Mouse (Mus musculus) forebrain, embryonic 13.5 days (tissue): ENCODE results near the gene Gins3. TPM values are rescaled to one million over a fixed set of nuclear protein-coding genes. Genes with fewer than 3 reads are reported as not detected.
A peak's percentile ranks its signal among the peaks of the same experiment; 100 is the strongest.

Experiments used
- ATAC-seq: fragments of 200-750 bp; cut with Nextera tagmentation; 2 replicates; pipeline ENCODE4 v1.8.0; 2017
- H3K27ac ChIP-seq: fragments of 300-500 bp; sonication (generic); 2 replicates; pipeline ENCODE4 v1.5.1; 2015; ENCODE audit warnings: inconsistent platforms, mild to moderate bottlenecking, moderate library complexity
- H3K27me3 ChIP-seq: fragments of 300-500 bp; sonication (generic); 2 replicates; pipeline ENCODE4 v1.6.1; 2015; ENCODE audit warnings: mild to moderate bottlenecking, inconsistent platforms
- H3K36me3 ChIP-seq: fragments of 300-500 bp; sonication (generic); 2 replicates; pipeline ENCODE4 v1.6.1; 2015; ENCODE audit warnings: mild to moderate bottlenecking, inconsistent platforms; ENCODE audit not compliant: poor library complexity, severe bottlenecking
- H3K4me1 ChIP-seq: fragments of 300-500 bp; sonication (generic); 2 replicates; pipeline ENCODE4 v1.6.1; 2015; ENCODE audit warnings: inconsistent platforms
- H3K4me2 ChIP-seq: fragments of 300-500 bp; sonication (generic); 2 replicates; pipeline ENCODE4 v1.6.1; 2015; ENCODE audit warnings: inconsistent platforms, mild to moderate bottlenecking, moderate library complexity
- H3K4me3 ChIP-seq: fragments of 300-500 bp; sonication (generic); 2 replicates; pipeline ENCODE4 v1.5.1; 2015; ENCODE audit warnings: mild to moderate bottlenecking, inconsistent platforms
- H3K9ac ChIP-seq: fragments of 300-500 bp; sonication (generic); 2 replicates; pipeline ENCODE4 v1.6.1; 2015; ENCODE audit warnings: mild to moderate bottlenecking, inconsistent platforms
- H3K9me3 ChIP-seq: fragments of 300-500 bp; sonication (generic); replicated peaks from 2 replicates; pipeline ENCODE4 v1.6.1; 2016; ENCODE audit warnings: inconsistent platforms
- WGBS: fragments of 180-500 bp; shearing (Covaris S2); methylation state at CpG from one replicate; pipeline ENCODE4 v1.1.7; 2015; 5-methylcytosine and 5-hydroxymethylcytosine counted together
- polyA plus RNA-seq: library from polyadenylated mRNA; unstranded; fragments of >200 nt; fragmentation: Nextera tagmentation; extraction: Ambion mirVana; gene quantifications from 2 replicates; pipeline ENCODE4 v1.2.1, GENCODE M21; 2015

The Gins3 gene
- 19.4 and 21.3 TPM in 2 replicates for polyA plus RNA-seq

DNA sequence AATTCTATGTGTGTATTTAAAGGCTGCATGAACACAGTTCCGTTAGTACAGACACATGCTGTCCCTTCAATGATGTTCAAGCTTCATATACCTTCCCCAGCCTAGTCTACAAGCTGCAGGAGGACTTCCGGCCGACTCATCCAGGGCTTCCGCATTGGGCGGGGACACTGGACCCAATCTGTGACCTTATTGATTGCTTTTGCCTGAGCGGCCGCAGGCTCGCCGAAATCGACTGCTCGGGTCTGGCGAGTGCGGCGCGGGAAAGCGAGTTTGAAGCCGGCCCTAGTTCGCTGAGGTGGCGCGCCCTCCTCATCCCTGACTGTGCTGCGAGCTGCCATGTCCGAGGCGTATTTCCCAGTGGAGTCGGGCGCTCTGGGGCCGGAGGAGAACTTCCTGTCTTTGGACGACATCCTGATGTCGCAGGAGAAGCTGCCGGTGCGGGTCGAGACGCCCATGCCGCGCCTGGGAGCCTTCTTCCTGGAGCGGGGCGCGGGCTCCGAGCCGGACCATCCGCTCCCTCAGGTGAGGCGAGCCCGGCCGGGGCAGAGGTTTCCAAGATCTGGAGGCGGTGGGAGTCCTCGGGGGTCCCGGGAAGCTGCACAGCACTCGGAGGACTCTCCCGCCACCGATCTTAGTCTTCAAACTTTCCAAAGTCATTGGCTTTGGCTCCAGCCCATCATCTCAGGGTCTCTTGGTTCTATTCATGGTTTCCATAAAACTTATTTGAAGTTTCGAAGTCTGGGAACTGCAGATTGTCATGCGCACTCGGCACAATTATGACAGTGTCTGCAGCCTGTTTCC is at the start of gene Gins3:
TSS of gene Gins3 (plus strand) at position 192 of the 801 bp plus-strand sequence.
- under 1% methylated on average over 51 of the region's 52 CpGs for WGBS

DNA sequence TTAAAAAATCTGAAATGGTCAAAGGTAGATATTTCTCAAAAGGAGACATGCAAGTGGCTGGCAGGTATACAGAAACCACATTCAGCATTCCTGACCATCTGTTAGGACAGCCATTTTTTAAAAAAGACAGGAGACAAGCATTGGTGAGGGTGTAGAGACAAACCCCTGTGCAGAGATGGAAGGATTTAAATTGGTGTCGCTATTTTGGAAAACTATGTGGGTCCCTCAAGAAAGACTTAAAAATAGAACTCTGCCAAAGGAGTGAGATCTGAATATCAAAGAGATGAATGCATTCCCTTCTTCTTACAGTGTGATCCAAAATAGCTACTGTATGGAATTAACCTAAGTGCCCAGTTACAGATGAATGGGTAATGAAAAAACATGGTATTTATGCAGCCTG is 45.9 kb upstream of the Gins3 start:
- Histone ChIP-seq H3K4me2 (no peak overlapping the region), H3K9ac (no peak overlapping the region), H3K27me3 (no peaks in the 10 kb centered on the region), H3K36me3 (no peaks in the 10 kb centered on the region), H3K4me1 (no peaks in the 10 kb centered on the region), H3K27ac (no peak overlapping the region), H3K4me3 (no peak overlapping the region), H3K9me3 (no peaks in the 10 kb centered on the region)
- ATAC-seq: no peak
- 84% methylated on average over 1 of the region's 1 CpGs for WGBS

More for the DNA sequence above, at the start of gene Gins3:
- Histone ChIP-seq H3K9me3 (no peaks in the 10 kb centered on the region), H3K27me3 (peaks cover 8% of the 10 kb centered on the region; the same call in 1 of the 2 replicates), H3K4me2 (peak within 1 kb of the TSS; percentile 77), H3K4me3 (peak within 1 kb of the TSS; percentile 85), H3K36me3 (peaks cover 7% of the 10 kb centered on the region; the same call in 1 of the 2 replicates), H3K9ac (peak within 1 kb of the TSS; percentile 78), H3K27ac (peak within 1 kb of the TSS; percentile 35; the same call in 1 of the 2 replicates), H3K4me1 (peaks cover 12% of the 10 kb centered on the region)
- peak; percentile 95 for ATAC-seq

DNA sequence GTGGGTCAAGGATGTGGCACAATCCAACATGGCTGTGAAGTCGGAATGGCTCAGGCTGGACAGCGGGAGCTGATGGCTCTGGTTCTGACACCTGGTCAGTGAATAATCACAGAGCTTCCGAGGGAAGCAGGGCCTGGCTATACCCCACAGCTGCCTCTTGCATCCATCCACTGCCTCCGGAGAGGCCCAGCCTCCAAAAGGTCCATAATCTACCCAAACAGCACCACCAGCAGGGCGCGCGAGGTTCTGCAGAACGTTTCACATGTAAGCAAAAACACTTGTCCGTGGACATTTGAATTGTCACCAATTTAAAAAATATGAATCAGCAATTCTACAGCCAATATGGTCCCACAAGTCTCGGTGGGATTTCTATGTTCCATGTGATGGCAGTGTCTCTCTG is 44.0 kb upstream of the Gins3 start:
- no peak for ATAC-seq
- Histone ChIP-seq H3K36me3 (no peaks in the 10 kb centered on the region), H3K9ac (no peak overlapping the region), H3K9me3 (no peaks in the 10 kb centered on the region), H3K27ac (no peak overlapping the region), H3K4me1 (no peaks in the 10 kb centered on the region), H3K4me2 (no peak overlapping the region), H3K4me3 (no peak overlapping the region), H3K27me3 (no peaks in the 10 kb centered on the region)
- 61% methylated on average over 10 of the region's 10 CpGs for WGBS

DNA sequence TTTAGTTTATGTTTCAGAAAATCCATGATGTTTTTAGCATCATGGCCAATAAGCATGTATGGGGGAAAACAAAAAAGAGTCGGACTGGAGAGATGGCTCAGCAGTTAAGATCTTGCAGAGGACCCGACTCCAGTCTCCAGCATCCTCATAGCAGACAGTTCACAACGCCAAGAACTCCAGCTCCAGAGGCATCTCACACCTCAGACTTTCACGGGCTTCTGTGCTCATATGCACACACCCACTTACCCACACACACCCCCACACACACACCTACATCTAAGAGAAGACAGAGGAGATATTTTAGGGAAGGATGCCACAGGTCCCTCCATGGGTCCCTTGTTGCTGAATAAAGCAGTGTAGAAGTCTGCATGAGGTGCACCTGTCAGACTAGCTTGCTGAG is 42.7 kb upstream of the Gins3 start:
- Histone ChIP-seq H3K9me3 (no peaks in the 10 kb centered on the region), H3K9ac (no peak overlapping the region), H3K36me3 (no peaks in the 10 kb centered on the region), H3K4me2 (no peak overlapping the region), H3K4me3 (no peak overlapping the region), H3K27ac (no peak overlapping the region), H3K27me3 (no peaks in the 10 kb centered on the region), H3K4me1 (no peaks in the 10 kb centered on the region)
- 86% methylated on average over 4 of the region's 4 CpGs for WGBS
- no peak for ATAC-seq

DNA sequence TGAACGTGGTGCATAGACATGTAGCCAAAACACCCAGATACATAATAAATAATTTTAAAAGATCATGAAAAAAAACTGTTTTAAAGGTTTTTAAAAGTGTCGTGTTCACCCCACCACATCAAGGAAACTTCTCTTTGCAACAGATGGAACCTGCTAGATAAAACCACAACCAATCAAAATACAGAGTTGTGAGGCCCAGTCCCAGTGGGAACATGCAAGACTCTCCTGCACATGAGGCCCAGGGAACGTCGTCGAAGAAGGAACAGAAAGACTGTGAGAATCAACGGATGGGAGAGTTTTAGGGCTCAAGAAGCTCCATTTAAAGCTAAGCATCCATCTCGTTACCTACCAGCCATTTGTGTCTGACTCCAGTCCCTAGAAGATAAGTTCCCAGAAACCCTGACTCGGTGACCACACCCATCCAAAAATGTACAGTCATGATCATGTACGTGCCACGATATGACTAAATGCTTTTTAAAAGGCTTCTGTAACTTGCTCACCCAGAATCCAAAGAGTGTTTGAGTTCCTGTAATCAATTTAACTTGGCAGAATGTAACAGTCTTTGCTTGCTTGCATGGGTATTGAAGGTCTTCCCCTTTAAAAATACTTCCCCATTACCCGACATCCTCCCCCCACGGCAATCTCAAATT is 41.0 kb upstream of the Gins3 start:
- no peak overlapping the region for H3K4me2 ChIP-seq
- H3K4me3 ChIP-seq: no peak overlapping the region
- H3K27me3 ChIP-seq: no peaks in the 10 kb centered on the region
- no peaks in the 10 kb centered on the region for H3K36me3 ChIP-seq
- H3K9ac ChIP-seq: no peak overlapping the region
- no peak overlapping the region for H3K27ac ChIP-seq
- H3K9me3 ChIP-seq: no peaks in the 10 kb centered on the region
- no peaks in the 10 kb centered on the region for H3K4me1 ChIP-seq
- 85% methylated on average over 12 of the region's 12 CpGs for WGBS
- no peak for ATAC-seq

DNA sequence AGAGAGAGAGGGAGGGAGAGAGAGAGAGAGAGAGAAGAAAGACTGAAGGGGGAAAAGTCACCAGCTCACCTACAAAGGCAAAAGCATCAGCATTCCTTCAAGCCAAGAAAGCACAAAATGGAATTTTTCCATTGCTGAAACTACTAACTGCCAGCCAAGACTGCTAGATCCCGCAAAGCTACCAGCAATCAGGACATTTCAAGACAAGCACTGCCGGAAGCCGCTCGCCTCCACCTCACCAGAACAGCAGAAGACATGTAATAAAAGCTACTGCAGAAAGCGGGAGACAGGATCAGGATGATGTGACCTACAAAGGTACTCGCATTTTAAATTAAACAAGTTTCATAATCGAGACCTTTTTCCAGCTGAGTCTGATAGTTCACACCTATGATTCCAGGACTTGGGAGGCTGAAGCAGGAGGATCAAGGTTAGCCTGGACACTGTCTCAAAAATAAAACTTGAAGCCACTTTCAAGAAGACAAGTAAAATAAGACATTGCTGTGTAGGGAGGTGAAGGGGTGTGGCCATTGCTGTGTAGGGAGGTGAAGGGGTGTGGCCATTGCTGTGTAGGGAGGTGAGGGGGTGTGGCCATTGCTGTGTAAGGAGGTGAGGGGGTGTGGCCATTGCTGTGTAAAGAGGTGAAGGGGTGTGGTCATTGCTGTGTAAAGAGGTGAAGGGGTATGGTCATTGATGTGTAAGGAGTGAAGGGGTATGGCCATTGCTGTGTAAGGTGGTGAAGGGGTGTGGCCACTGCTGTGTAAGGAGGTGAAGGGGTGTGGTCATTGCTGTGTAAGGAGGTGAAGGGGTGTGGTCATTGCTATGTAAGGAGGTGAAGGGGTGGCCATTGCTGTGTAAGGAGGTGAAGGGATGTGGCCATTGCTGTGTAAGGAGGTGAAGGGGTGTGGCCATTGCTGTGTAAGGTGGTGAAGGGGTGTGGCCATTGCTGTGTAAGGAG is 39.5 kb upstream of the Gins3 start:
- H3K9ac ChIP-seq: no peak overlapping the region
- no peak overlapping the region for H3K4me2 ChIP-seq
- no peak overlapping the region for H3K4me3 ChIP-seq
- H3K36me3 ChIP-seq: no peaks in the 10 kb centered on the region
- H3K4me1 ChIP-seq: no peaks in the 10 kb centered on the region
- no peak for ATAC-seq
- no peaks in the 10 kb centered on the region for H3K27me3 ChIP-seq
- no peak overlapping the region for H3K27ac ChIP-seq
- H3K9me3 ChIP-seq: no peaks in the 10 kb centered on the region
- 92% methylated on average over 7 of the region's 7 CpGs for WGBS

DNA sequence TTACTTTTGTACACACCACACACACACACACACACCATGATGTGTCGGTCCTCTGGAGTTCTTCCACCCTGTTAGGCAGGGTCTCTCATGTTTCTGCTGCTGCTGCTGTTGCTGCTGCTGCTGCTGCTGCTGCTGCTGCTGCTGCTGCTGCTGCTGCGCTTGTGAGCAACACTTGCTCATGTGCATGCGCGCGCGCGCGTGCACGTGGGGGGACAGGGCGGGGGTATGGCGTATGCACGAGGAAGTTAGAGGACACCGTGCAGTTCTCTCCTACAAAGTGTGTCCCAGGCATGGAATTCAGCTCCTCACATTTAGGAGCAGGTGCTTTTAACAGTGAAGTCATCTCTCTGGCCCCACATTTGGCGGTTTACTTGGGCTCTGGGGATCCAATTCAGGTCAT is 38.1 kb upstream of the Gins3 start:
- 84% methylated on average over 14 of the region's 14 CpGs for WGBS
- no peak overlapping the region for H3K4me3 ChIP-seq
- no peak for ATAC-seq
- H3K27me3 ChIP-seq: no peaks in the 10 kb centered on the region
- no peaks in the 10 kb centered on the region for H3K36me3 ChIP-seq
- H3K27ac ChIP-seq: no peak overlapping the region
- no peak overlapping the region for H3K4me2 ChIP-seq
- no peaks in the 10 kb centered on the region for H3K9me3 ChIP-seq
- H3K9ac ChIP-seq: no peak overlapping the region
- H3K4me1 ChIP-seq: no peaks in the 10 kb centered on the region

DNA sequence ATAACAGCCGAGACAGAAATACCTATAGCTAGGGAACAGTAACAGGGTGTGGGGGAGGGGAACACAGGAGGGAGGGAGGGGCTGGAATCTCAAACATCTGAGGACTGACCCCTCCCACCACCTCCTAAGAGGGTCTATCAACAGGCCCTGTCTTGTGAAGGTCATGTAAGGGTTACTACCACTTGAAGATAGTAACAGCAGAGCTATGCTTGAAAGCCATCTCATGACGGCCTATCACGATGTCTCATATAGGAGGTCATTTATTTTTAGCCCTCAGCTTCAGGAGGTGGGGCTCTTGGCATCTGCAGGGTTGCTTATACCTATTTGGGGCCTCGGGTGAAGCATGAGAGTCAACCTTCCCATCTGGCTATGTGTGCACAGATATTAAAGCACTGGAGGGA is 36.4 kb upstream of the Gins3 start:
- Histone ChIP-seq H3K9me3 (no peaks in the 10 kb centered on the region), H3K36me3 (no peaks in the 10 kb centered on the region), H3K9ac (no peak overlapping the region), H3K4me2 (no peak overlapping the region), H3K4me1 (no peaks in the 10 kb centered on the region), H3K27me3 (0 out of 2 replicates have a peak, but pooled peaks cover 4% of the 10 kb centered on the region), H3K27ac (no peak overlapping the region), H3K4me3 (no peak overlapping the region)
- ATAC-seq: no peak
- WGBS: 85% methylated on average over 4 of the region's 4 CpGs

DNA sequence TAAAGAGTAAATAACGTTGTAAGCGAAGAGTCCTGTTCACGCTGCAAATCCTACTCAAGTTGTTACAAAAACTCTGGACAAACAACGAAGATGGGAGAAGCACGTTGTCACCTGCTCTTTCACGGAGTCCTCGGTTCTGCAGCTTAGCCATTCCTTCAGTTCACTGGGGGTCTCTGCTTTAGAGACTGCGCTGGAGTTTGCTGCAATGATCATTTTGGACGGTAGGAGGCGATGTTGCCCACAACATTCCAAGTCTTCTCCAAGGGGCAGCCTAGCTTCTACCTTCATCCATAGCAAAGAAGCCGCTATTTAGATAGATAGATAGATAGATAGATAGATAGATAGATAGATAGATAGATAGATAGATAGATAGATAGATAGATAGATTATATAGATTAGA is 33.4 kb upstream of the Gins3 start:
- H3K36me3 ChIP-seq: no peaks in the 10 kb centered on the region
- H3K27me3 ChIP-seq: 0 out of 2 replicates have a peak, but pooled peaks cover 4% of the 10 kb centered on the region
- no peaks in the 10 kb centered on the region for H3K4me1 ChIP-seq
- H3K4me3 ChIP-seq: no peak overlapping the region
- no peaks in the 10 kb centered on the region for H3K9me3 ChIP-seq
- 10% methylated on average over 11 of the region's 11 CpGs for WGBS
- no peak overlapping the region for H3K9ac ChIP-seq
- no peak overlapping the region for H3K27ac ChIP-seq
- peak overlapping the region; percentile 24; the same call in 1 of the 2 replicates for H3K4me2 ChIP-seq
- peak; percentile 62; the same call in 1 of the 2 replicates for ATAC-seq

DNA sequence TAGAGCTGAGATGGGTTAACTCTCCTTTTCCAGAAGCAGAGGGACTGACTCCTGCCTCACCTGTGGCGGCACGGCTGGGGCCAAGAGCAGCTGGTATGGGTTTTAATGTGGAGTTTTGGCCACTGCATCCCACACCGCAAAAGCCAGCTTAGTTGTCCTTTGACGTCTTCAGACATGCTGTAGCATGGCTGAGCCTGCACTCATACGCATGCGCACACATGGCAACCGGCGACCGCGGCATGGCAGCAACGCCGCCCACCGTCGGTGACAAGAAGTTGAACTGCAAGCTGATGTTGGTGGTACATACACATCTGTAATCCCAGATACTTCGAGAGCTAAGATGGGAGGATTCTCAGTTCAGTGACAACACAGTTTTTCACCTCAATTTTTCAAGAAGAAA is 31.9 kb upstream of the Gins3 start:
- Histone ChIP-seq H3K27ac (no peak overlapping the region), H3K36me3 (no peaks in the 10 kb centered on the region), H3K9me3 (no peaks in the 10 kb centered on the region), H3K9ac (no peak overlapping the region), H3K4me3 (no peak overlapping the region), H3K4me2 (no peak overlapping the region), H3K27me3 (0 out of 2 replicates have a peak, but pooled peaks cover 4% of the 10 kb centered on the region), H3K4me1 (no peaks in the 10 kb centered on the region)
- ATAC-seq: no peak
- 74% methylated on average over 15 of the region's 15 CpGs for WGBS

DNA sequence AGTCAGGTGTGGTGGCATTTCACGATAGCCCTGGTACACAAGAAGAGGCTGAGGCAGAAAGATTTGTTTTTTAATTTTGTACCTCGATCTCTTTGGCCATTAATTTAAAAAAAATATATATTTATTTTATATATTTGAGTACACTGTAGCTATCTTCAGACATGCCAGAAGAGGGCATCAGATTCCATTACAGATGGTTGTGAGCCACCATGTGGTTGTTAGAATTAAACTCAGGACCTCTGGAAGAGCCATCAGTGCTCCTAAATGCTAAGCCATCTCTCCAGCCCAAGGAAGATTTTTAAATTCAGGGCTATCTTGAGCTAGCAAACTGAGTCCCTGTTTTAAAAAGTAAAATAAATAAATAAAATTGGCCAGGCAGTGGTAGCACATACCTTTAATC is 31.1 kb upstream of the Gins3 start:
- WGBS: 70% methylated on average over 2 of the region's 2 CpGs
- Histone ChIP-seq H3K4me3 (no peak overlapping the region), H3K9me3 (no peaks in the 10 kb centered on the region), H3K9ac (no peak overlapping the region), H3K4me2 (no peak overlapping the region), H3K27me3 (0 out of 2 replicates have a peak, but pooled peaks cover 4% of the 10 kb centered on the region), H3K27ac (no peak overlapping the region), H3K4me1 (no peaks in the 10 kb centered on the region), H3K36me3 (no peaks in the 10 kb centered on the region)
- no peak for ATAC-seq
